Mouse (Mus musculus): ENCODE data around the gene Zfp36l1.
A peak's percentile ranks its signal among the peaks of the same experiment; 100 is the strongest.

Zfp36l1 gene

GRCm38 (mm10) chr12:80131359-80132249, 18.8 kb upstream of the Zfp36l1 start:
- DNase-seq (ENCODE audit: low read depth, low spot score) = no peak

- DNase-seq (ENCODE audit: low read depth, low spot score) = no peak
These were observed 17.9 kb upstream of the Zfp36l1 start for GRCm38 (mm10) chr12:80130558-80131358.

DNA sequence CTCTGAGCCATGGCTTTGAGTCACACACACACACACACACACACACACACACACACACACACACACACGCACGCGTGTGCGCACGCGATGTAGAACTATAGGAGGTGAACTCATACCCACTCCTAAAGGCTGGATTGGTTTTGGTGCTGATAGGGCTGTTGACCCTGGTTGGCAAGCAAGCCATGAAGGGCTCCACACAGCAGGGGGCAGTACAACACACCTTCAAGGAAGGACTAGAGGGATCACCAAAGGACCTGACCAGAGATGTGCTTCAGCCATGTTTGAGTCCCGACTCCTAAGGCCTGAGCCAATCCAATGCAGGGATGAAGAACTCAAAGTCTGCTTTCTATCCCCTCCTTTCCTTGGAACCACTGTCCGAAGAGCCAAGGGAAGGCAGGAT, 16.7 kb upstream of the Zfp36l1 start:
- no peak for DNase-seq (ENCODE audit: low read depth, low spot score)

DNA sequence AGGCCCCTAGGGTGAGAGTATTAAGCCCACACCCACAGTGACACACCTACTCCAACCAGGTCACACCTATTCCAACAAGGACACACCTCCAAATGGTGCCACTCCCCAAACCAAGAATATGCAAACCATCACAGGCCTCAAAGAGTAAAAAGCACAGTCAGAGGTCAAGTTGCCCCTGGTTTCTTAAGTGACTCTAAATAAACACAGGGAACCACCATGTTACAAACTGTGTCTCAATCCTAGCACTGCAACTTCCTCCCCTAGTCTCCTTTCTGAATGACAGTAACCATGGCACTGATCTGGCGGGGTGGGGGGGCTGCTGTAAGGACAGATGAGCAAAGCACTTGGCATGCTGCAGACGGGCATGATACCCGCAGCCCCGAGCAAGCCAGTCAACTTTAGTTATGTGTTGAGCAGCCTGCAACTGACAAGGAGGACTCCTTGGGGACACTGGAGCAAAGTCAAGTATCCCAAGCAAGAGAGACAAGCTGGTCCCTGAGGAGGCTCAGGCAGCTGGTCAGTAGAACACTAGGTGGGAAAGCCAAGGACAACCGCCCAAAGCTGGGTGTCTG, 14.5 kb upstream of the Zfp36l1 start:
- DNase-seq (ENCODE audit: low read depth, low spot score) = no peak

- DNase-seq (ENCODE audit: low read depth, low spot score) = no peak
These were observed 12.5 kb upstream of the Zfp36l1 start for GRCm38 (mm10) chr12:80125316-80125715.

- DNase-seq (ENCODE audit: low read depth, low spot score) = no peak
These were observed 11.9 kb upstream of the Zfp36l1 start for GRCm38 (mm10) chr12:80124756-80125155.

GRCm38 (mm10) chr12:80124211-80124610, 11.4 kb upstream of the Zfp36l1 start:
- DNase-seq (ENCODE audit: low read depth, low spot score) = no peak

DNA sequence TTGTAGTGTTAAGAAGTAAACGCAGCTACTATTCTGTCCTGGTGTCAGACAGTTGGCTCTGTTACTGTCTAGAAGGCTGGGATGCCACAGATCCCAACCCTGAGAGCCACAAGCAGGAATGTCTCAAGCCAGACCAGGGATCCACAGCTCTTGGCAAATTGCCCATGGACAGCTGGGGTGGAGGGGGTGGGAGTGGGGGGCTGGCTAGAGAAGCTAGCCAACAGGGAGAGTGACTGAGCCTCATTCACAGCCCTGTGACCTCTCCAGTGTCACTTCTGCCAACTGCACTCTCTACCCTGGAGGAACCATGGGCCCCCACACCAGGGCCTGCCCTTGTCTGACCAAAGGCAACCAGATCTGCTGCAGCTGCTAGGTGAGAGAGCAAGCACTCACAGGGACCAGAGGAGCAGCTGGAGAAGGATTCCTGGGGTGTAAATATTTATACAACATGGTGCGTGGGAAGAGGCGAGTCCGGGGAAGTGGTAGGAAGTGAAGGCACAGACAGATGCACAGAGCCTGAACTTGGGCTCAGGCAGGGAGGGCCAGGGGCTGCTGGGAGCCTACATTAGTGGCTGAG, 10.5 kb upstream of the Zfp36l1 start:
- no peak for DNase-seq (ENCODE audit: low read depth, low spot score)

DNA sequence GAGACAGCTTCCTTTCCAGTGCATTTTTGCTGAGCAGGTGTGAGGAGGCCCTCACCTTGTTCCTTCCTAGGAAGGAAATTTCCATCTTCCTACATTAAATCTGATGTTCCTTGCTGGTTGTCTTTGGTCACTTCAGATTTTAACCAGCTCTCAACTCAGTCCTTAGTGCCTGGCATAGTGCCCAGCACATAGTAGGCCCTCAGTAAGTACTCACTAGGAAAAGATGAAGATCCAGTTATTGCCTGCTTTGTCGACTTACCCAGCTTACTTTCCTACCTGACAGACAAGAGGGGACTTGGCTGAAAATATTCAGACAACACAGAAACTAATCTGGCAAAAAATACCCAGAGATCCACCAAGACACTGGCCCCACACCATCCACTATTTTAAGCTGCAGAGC, 8.6 kb upstream of the Zfp36l1 start:
- DNase-seq (ENCODE audit: low read depth, low spot score) = no peak

GRCm38 (mm10) chr12:80118588-80118987, 5.8 kb upstream of the Zfp36l1 start:
- no peak for DNase-seq (ENCODE audit: low read depth, low spot score)

DNA sequence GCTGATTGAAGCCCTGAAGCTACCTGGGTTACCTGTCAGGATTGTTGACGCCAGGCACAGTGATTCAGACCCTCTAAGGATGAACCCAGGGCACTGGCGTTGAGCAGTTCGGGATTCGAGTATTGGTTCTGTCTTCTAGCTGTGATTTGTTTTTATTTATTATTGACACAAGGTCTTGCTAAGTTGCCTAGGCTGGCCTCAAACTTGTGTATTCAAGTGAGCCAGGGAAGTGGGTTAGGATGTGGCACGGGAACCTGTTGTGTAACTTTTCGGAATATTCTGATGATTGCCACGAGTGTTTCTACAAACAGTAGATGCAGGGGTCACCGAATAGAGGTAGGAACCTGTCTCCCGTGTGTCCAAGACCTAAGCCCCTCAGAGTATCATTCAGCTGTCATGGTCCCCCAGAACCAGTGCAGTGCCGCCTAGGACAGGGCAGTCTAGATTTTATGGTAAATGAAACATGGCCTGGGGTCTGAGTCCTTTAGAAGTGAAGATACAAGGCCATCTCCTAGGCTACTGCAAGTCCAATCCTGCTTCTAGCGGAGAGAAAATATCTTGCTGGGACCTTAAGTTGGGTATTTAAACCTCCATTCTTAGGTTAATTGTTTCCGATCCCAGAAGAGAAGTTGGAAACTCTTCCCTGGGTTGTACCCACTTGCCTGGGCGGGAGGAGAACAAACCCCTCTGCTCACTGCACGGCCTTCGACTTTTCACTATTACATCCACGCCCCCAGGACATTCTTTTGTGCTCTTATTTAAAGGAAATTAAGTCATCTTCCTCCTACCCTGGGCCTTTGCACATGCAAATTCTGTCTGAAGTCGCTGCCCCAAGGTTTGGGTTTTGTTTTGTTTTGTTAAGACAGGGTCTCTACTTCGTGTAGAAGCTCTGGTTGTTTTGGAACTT, 3.6 kb upstream of the Zfp36l1 start:
- no peak for DNase-seq (ENCODE audit: low read depth, low spot score)

DNA sequence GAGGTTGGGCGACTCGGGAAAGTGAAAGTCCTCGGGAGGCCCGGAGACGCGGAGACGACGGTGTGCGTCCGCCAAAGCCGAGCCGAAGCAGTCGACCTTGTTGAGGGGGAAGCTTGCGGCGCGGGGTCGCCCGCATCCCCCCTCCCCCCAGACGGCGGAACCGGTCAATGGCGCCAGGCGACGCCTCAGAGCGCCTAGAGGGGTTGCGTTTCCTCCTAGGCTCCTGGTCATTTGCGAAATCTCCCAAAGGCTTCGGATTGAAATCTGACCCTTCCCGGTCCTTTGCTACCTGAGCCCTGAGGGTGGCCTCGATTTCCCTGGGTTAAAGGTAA, 3.0 kb upstream of the Zfp36l1 start:
- no peak for DNase-seq (ENCODE audit: low read depth, low spot score)

DNA sequence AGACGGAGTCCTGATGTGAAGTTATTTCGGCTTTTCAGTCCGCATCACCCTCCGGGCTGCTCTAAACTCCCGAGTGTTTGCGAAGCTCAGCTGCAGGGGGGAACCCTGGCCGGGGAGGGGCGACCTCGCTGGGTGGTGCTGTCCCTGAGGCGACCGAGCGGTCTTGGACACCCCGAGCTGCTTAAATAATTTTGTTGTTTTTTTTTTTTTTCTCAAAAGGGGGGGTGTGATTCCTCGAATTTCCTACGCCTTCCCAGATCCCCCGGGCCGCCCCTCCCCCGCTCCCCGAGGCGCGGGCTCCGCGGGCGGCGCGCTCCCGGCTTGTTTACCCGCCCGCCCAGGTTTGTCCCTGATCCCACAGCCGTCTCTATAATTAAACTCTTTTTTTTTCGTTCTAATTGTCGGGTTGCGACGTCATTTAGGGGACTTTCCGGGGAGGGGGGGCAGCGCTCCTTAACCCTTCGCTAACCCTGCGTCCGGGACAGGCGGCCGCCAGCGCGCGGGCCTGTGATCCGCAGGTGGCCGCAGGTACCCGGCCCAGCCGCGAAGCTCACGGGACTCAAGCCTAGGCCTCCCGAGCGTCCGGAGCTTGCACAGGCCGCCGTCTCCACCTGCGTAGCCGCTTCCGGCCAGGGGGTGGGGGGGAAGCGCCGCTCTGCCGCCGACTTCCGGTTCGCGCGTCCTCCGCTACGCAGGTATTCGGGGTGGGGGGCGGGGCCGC, 2.5 kb upstream of the Zfp36l1 start:
- peak; percentile 77 for DNase-seq (ENCODE audit: low read depth, low spot score)

- no peak for DNase-seq (ENCODE audit: low read depth, low spot score)
These were observed 2.0 kb upstream of the Zfp36l1 start for GRCm38 (mm10) chr12:80114892-80115141.

- DNase-seq (ENCODE audit: low read depth, low spot score) = no peak
These were observed 1.4 kb upstream of the Zfp36l1 start for GRCm38 (mm10) chr12:80114031-80114891.

GRCm38 (mm10) chr12:80113586-80114021, 791 bp upstream of the Zfp36l1 start:
- no peak for DNase-seq (ENCODE audit: low read depth, low spot score)

DNA sequence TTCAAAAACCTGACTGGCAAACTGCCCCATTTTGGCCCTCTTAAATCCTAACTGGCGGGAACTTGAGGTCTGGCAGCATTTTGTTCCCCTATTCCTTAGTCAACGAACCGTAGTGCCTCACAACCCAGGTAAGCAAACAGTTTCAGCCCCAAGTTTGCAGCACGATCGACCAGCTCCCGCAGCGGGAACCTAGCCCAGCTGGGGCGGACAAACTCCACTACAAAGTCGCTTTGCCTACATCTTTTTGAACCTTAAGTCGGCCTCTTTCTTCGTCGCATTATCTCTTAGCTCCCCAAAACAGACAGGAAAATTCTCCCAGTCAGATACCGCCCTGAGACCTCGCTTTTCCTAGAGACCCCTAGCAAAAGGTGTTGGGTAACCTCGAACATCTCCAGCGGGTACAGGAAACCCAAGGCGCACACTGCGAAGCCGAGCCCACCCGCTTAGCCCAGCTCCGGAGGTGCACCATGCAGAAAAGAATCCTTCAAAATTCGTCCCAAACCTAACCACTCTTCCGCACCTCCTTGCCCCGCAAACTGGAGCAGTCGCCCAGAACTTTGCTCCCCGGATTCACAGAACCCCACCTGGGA, 647 bp downstream of the Zfp36l1 start:
- DNase-seq (ENCODE audit: low read depth, low spot score) = no peak

GRCm38 (mm10) chr12:80111131-80112070, 1.4 kb downstream of the Zfp36l1 start:
- DNase-seq (ENCODE audit: low read depth, low spot score) = no peak
